Mouse (Mus musculus) CH12.LX (cell line): ENCODE measurements at regions not wholly inside any gene's neighbourhood (a gene's known extent, or its start where the extent isn't known, plus 50 kb on each side); places are given as distances from the start of the nearest gene placed in this dataset.

Source experiments
- CTCF ChIP-seq, 2 experiments: IDR thresholded peaks in 1 of 2; conservative IDR thresholded peaks in 1 of 2; 2 replicates each; pipeline ENCODE4 v1.5.1; 2011 to 2012; ENCODE audit warnings: low read depth in 2 of 2, low read length in 2 of 2, improper control_type of control experiment in 1 of 2, inconsistent platforms in 1 of 2, mild to moderate bottlenecking in 1 of 2, moderate library complexity in 1 of 2
- EP300 ChIP-seq: IDR thresholded peaks from 2 replicates; pipeline ENCODE4 v1.6.1; 2011; ENCODE audit warnings: low read length, improper control_type of control experiment
- GABPA ChIP-seq: IDR thresholded peaks from 2 replicates; pipeline ENCODE4 v1.6.1; 2012; ENCODE audit warnings: low read depth, low read length, improper control_type of control experiment, inconsistent platforms; ENCODE audit not compliant: insufficient replicate concordance
- MAX ChIP-seq: IDR thresholded peaks from 2 replicates; pipeline ENCODE4 v1.6.1; 2011; ENCODE audit warnings: low read length, improper control_type of control experiment
- MYC ChIP-seq: IDR thresholded peaks from 2 replicates; pipeline ENCODE4 v1.6.1; 2011; ENCODE audit warnings: low read depth, mild to moderate bottlenecking, improper control_type of control experiment, low read length
- POLR2A ChIP-seq: IDR thresholded peaks from 2 replicates; pipeline ENCODE4 v1.6.1; 2011; ENCODE audit warnings: low read depth, mild to moderate bottlenecking, improper control_type of control experiment, low read length

- TF ChIP-seq MYC (no peak), EP300 (no peak), CTCF (conservative IDR thresholded peaks at IDR 0.05 in 1 of 2, IDR thresholded peaks at IDR 0.05 in 1 of 2; ENCODE audit: low read depth in 2 of 2, low read length in 2 of 2) (no peak), MAX (no peak), GABPA (no peak), POLR2A (no peak)
These were observed 291.5 kb downstream of the Fut8 start for GRCm38 (mm10) chr12:77529414-77529813.
